Mouse (Mus musculus) Patski (cell line): ENCODE data around the gene Emid1. TPM values are rescaled to one million over a fixed set of nuclear protein-coding genes. Genes with fewer than 3 reads are reported as not detected.

Experiments used
- ATAC-seq: fragments of 100-300 bp; one replicate; pipeline ENCODE4 v1.8.0; 2021
- CTCF ChIA-PET: fragments of 350-600 bp; sonication (Branson Sonifier 250); formaldehyde crosslinking; loops from one replicate; lab custom pipeline; 2022; ENCODE audit warnings: inconsistent platforms; lab: Charles Lee
- POLR2A ChIA-PET: fragments of 350-600 bp; sonication (Branson Sonifier 250); formaldehyde crosslinking; loops from one replicate; lab custom pipeline; 2022; ENCODE audit warnings: antibody characterized with exemption, inconsistent platforms; lab: Charles Lee
- DNase-seq: peaks from one replicate; pipeline ENCODE4 v3.0.0-alpha.2; 2011; ENCODE audit warnings: low read depth, low spot score
- H3K27me3 ChIP-seq: fragments of 371-371 bp; one replicate; pipeline ENCODE4 v1.5.1; 2021
- CTCF ChIP-seq: fragments of 100-300 bp; IDR thresholded peaks from one replicate; pipeline ENCODE4 v1.5.1; 2021
- in situ Hi-C: fragments of 300-500 bp; cut with MboI; formaldehyde crosslinking; loops from 3 replicates; pipeline ENCODE4 v1.11.1; 2018; ENCODE audit warnings: low pct_unique_long_range_greater_than_20kb, mixed read lengths
- polyA plus RNA-seq: library from polyadenylated mRNA; unstranded; gene quantifications from one replicate; pipeline ENCODE4 v1.2.3, GENCODE M21; 2021

The Emid1 gene
- polyA plus RNA-seq, 1 experiment from 2014 or later: not detected

GRCm38 (mm10) chr11:5114931-5115581, 37.0 kb downstream of the Emid1 start:
- ChIA-PET CTCF (interaction anchor here (0.7 to 1.8 kb wide), 24 partner anchors 10 to 376 kb away, joined by 3 to 15 read pairs (median 3); no protein-coding TSS in a partner anchor), POLR2A (interaction anchor here (1.2 kb wide), 1 partner anchor 16 kb away, joined by 4 read pairs; the partner anchor contains the start of gene Ewsr1)
- H3K27me3 ChIP-seq: no peaks in the 10 kb centered on the region
- in situ Hi-C loops: loop anchor here (5.0 to 10.0 kb wide), 3 partner anchors 172 to 367 kb away; no protein-coding TSS in a partner anchor
- ATAC-seq (peak; percentile 73), DNase-seq (peak; percentile 47)
- TF ChIP-seq CTCF: peak; percentile 100

GRCm38 (mm10) chr11:5113645-5114044, 38.4 kb downstream of the Emid1 start:
- DNase-seq (no peak), ATAC-seq (no peak)
- POLR2A ChIA-PET: interaction anchor here (0.6 kb wide), 1 partner anchor 1517 kb away, joined by 3 read pairs; no protein-coding TSS in a partner anchor
- CTCF ChIA-PET: interaction anchor here (1.1 to 1.6 kb wide), 3 partner anchors 9 to 68 kb away, joined by 3 to 6 read pairs (median 3); no protein-coding TSS in a partner anchor
- no peaks in the 10 kb centered on the region for H3K27me3 ChIP-seq
- in situ Hi-C loops: loop anchor here (10.0 kb wide), 1 partner anchor 341 kb away; no protein-coding TSS in a partner anchor
- TF ChIP-seq CTCF: no peak

- ATAC-seq: no peak
- TF ChIP-seq CTCF: no peak
Observed at GRCm38 (mm10) chr11:5109441-5109840, 42.6 kb downstream of the Emid1 start.

GRCm38 (mm10) chr11:5103986-5104509, 48.0 kb downstream of the Emid1 start:
- H3K27me3 ChIP-seq: no peaks in the 10 kb centered on the region
- CTCF ChIA-PET: no interaction called here
- DNase-seq (no peak), ATAC-seq (no peak)
- in situ Hi-C loops: no loop called here
- TF ChIP-seq CTCF: no peak
- POLR2A ChIA-PET: no interaction called here

More at GRCm38 (mm10) chr11:5109441-5109840, 42.6 kb downstream of the Emid1 start:
- in situ Hi-C loops: no loop called here
- ChIA-PET POLR2A (interaction anchor here (0.7 to 1.3 kb wide), 2 partner anchors 10 to 15 kb away, joined by 3 to 4 read pairs; no protein-coding TSS in a partner anchor), CTCF (no interaction called here)
- no peaks in the 10 kb centered on the region for H3K27me3 ChIP-seq
- DNase-seq: no peak

GRCm38 (mm10) chr11:5102384-5102783, 49.7 kb downstream of the Emid1 start:
- ATAC-seq (no peak), DNase-seq (no peak)
- TF ChIP-seq CTCF: no peak
- ChIA-PET CTCF (no interaction called here), POLR2A (no interaction called here)
- in situ Hi-C loops: no loop called here
- no peaks in the 10 kb centered on the region for H3K27me3 ChIP-seq

GRCm38 (mm10) chr11:5101641-5102040, 50.4 kb downstream of the Emid1 start:
- H3K27me3 ChIP-seq: no peaks in the 10 kb centered on the region
- no peak for TF ChIP-seq CTCF
- ChIA-PET POLR2A (no interaction called here), CTCF (interaction anchor here (1.5 kb wide), 1 partner anchor 13 kb away, joined by 10 read pairs; no protein-coding TSS in a partner anchor)
- no peak for DNase-seq
- no peak for ATAC-seq
- in situ Hi-C loops: no loop called here

GRCm38 (mm10) chr11:5100801-5101200, 51.3 kb downstream of the Emid1 start:
- POLR2A ChIA-PET: interaction anchor here (0.5 to 0.7 kb wide), 2 partner anchors 25 to 84 kb away, joined by 3 to 4 read pairs; no protein-coding TSS in a partner anchor
- ATAC-seq (no peak), DNase-seq (no peak)
- TF ChIP-seq CTCF: no peak
- H3K27me3 ChIP-seq: no peaks in the 10 kb centered on the region
- in situ Hi-C loops: no loop called here
- CTCF ChIA-PET: interaction anchor here (1.5 kb wide), 1 partner anchor 14 kb away, joined by 10 read pairs; no protein-coding TSS in a partner anchor

GRCm38 (mm10) chr11:5100283-5100682, 51.8 kb downstream of the Emid1 start:
- ATAC-seq (no peak), DNase-seq (no peak)
- TF ChIP-seq CTCF: no peak
- no peaks in the 10 kb centered on the region for H3K27me3 ChIP-seq
- CTCF ChIA-PET: interaction anchor here (1.5 to 1.8 kb wide), 2 partner anchors 11 to 15 kb away, joined by 6 to 10 read pairs; no protein-coding TSS in a partner anchor
- in situ Hi-C loops: no loop called here
- POLR2A ChIA-PET: interaction anchor here (0.7 to 1.6 kb wide), 5 partner anchors 10 to 375 kb away, joined by 3 to 6 read pairs (median 4); no protein-coding TSS in a partner anchor

- DNase-seq (peak; percentile 46), ATAC-seq (peak; percentile 65)
- ChIA-PET CTCF (interaction anchor here (1.8 kb wide), 1 partner anchor 11 kb away, joined by 6 read pairs; no protein-coding TSS in a partner anchor), POLR2A (interaction anchor here (0.6 to 1.6 kb wide), 5 partner anchors 10 to 376 kb away, joined by 3 to 6 read pairs (median 4); no protein-coding TSS in a partner anchor)
- in situ Hi-C loops: no loop called here
- no peak for TF ChIP-seq CTCF
- no peaks in the 10 kb centered on the region for H3K27me3 ChIP-seq
Observed at GRCm38 (mm10) chr11:5099576-5100183, 52.4 kb downstream of the Emid1 start.
